Mouse (Mus musculus): ENCODE results near the gene Syde1. TPM values are rescaled to one million over a fixed set of nuclear protein-coding genes. Genes with fewer than 3 reads are reported as not detected.

Gene Syde1
- polyA plus RNA-seq, 1 experiment from 2014 or later, result 13.5 TPM

DNA sequence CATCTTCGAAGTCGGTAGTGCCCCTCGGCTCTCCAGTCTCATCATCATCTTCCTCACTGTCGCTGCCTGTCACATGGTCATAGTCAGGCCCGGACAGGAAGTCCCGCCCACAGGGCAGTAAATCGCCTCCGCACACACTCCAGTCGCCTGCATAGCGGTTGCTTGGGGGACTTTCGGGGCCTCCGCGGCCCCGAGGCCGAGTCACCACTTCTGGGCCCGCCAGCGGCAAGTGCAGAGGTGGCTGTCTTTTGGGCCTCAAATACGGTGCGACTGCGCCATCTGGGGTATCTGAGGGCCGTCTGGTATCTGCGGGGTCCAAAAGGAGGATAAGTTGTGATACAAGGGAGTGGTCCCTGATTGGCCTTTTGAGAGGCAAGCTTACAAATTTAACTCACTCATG lies 6.2 kb downstream of the Syde1 start:
- DNase-seq (ENCODE audit: low spot score) (no peak), ATAC-seq (replicated peaks; ENCODE audit: insufficient number of reproducible peaks, low FRiP score, low TSS enrichment, low read depth) (no peak)
- Histone ChIP-seq H3K9ac (replicated peaks; ENCODE audit: low read length) (no peak overlapping the region), H3K9me3 (replicated peaks; ENCODE audit: control insufficient read depth, low read length) (no peaks in the 10 kb centered on the region), H3K27ac (replicated peaks; ENCODE audit: low read depth, low read length) (no peak overlapping the region), H3K4me2 (ENCODE audit: low read depth, low read length) (no peak overlapping the region), H3K4me3 (ENCODE audit: low read depth, low read length) (no peak overlapping the region), H3K36me3 (replicated peaks; ENCODE audit: control insufficient read depth, insufficient read depth, low read depth, low read length) (peaks cover 8% of the 10 kb centered on the region), H3K4me1 (ENCODE audit: control insufficient read depth, insufficient read depth, low read length) (no peaks in the 10 kb centered on the region), H3K27me3 (ENCODE audit: control insufficient read depth, insufficient read depth, low read length) (no peaks in the 10 kb centered on the region)
- WGBS, result 84% methylated on average over 22 of the region's 22 CpGs

GRCm38 (mm10) chr10:78584996-78585395 lies 6.8 kb downstream of the Syde1 start:
- no peak for DNase-seq (ENCODE audit: low spot score)
- Histone ChIP-seq H3K4me1 (ENCODE audit: control insufficient read depth, insufficient read depth, low read length) (no peaks in the 10 kb centered on the region), H3K4me2 (ENCODE audit: low read depth, low read length) (no peak overlapping the region), H3K4me3 (ENCODE audit: low read depth, low read length) (no peak overlapping the region), H3K27me3 (ENCODE audit: control insufficient read depth, insufficient read depth, low read length) (no peaks in the 10 kb centered on the region), H3K9me3 (replicated peaks; ENCODE audit: control insufficient read depth, low read length) (no peaks in the 10 kb centered on the region), H3K9ac (replicated peaks; ENCODE audit: low read length) (no peak overlapping the region), H3K36me3 (replicated peaks; ENCODE audit: control insufficient read depth, insufficient read depth, low read depth, low read length) (peaks cover 8% of the 10 kb centered on the region), H3K27ac (replicated peaks; ENCODE audit: low read depth, low read length) (no peak overlapping the region)
- ATAC-seq (replicated peaks; ENCODE audit: insufficient number of reproducible peaks, low FRiP score, low TSS enrichment, low read depth), result no peak
- 79% methylated on average over 1 of the region's 1 CpGs for WGBS

GRCm38 (mm10) chr10:78583939-78584338 lies 7.8 kb downstream of the Syde1 start:
- H3K4me1 ChIP-seq (ENCODE audit: control insufficient read depth, insufficient read depth, low read length), result no peaks in the 10 kb centered on the region
- H3K4me3 ChIP-seq (ENCODE audit: low read depth, low read length), result no peak overlapping the region
- ATAC-seq (replicated peaks; ENCODE audit: insufficient number of reproducible peaks, low FRiP score, low TSS enrichment, low read depth) (no peak), DNase-seq (ENCODE audit: low spot score) (no peak)
- no peaks in the 10 kb centered on the region for H3K27me3 ChIP-seq (ENCODE audit: control insufficient read depth, insufficient read depth, low read length)
- H3K4me2 ChIP-seq (ENCODE audit: low read depth, low read length), result no peak overlapping the region
- 67% methylated on average over 3 of the region's 3 CpGs for WGBS
- H3K9me3 ChIP-seq (replicated peaks; ENCODE audit: control insufficient read depth, low read length), result no peaks in the 10 kb centered on the region
- peaks cover 3% of the 10 kb centered on the region for H3K36me3 ChIP-seq (replicated peaks; ENCODE audit: control insufficient read depth, insufficient read depth, low read depth, low read length)
- no peak overlapping the region for H3K9ac ChIP-seq (replicated peaks; ENCODE audit: low read length)
- H3K27ac ChIP-seq (replicated peaks; ENCODE audit: low read depth, low read length), result no peak overlapping the region

DNA sequence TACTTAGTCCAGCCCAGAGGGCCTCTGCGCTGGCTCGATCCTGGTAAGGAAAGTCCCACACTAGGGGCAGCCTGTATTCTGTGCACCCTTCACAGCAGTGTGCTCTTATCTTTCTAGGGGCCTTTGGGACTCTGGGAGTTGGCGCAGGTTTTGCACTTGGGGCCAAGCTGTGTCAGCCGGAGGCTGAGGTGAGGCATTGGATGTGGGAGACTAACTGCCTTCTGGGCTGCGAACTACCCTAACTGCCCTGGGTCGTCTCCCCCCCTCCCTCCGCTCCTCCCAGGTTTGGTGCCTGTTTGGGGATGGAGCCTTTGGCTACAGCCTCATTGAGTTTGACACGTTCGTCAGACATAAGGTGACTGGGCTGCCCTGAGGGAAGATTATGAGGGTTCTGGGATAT lies 8.4 kb downstream of the Syde1 start:
- H3K4me1 ChIP-seq (ENCODE audit: control insufficient read depth, insufficient read depth, low read length), result no peaks in the 10 kb centered on the region
- H3K27ac ChIP-seq (replicated peaks; ENCODE audit: low read depth, low read length), result no peak overlapping the region
- H3K27me3 ChIP-seq (ENCODE audit: control insufficient read depth, insufficient read depth, low read length), result no peaks in the 10 kb centered on the region
- H3K9ac ChIP-seq (replicated peaks; ENCODE audit: low read length), result no peak overlapping the region
- 72% methylated on average over 9 of the region's 9 CpGs for WGBS
- H3K4me3 ChIP-seq (ENCODE audit: low read depth, low read length), result no peak overlapping the region
- H3K4me2 ChIP-seq (ENCODE audit: low read depth, low read length), result no peak overlapping the region
- no peak for ATAC-seq (replicated peaks; ENCODE audit: insufficient number of reproducible peaks, low FRiP score, low TSS enrichment, low read depth)
- H3K9me3 ChIP-seq (replicated peaks; ENCODE audit: control insufficient read depth, low read length), result no peaks in the 10 kb centered on the region
- H3K36me3 ChIP-seq (replicated peaks; ENCODE audit: control insufficient read depth, insufficient read depth, low read depth, low read length), result peaks cover 3% of the 10 kb centered on the region
- no peak for DNase-seq (ENCODE audit: low spot score)

DNA sequence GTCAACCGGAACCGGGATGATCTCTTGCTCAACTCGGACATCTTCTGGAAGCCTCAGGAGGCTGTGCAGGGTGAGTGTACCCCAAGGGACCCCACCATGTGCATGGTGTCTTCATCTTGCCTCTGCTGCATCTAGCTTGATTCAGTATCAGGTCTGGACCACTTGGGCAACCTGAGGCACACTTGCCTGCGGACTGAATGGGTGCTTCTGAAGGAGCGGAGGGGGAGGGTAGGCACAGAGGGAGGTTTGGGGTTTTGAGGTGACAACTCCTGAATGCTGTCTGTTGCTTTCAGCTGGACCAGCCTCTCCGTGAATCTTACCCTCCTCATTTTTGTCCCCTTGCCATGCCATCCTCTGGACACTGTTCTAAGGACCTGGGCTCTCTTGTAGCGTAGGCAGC lies 10.6 kb downstream of the Syde1 start:
- ATAC-seq (replicated peaks; ENCODE audit: insufficient number of reproducible peaks, low FRiP score, low TSS enrichment, low read depth) (no peak), DNase-seq (ENCODE audit: low spot score) (no peak)
- Histone ChIP-seq H3K27ac (replicated peaks; ENCODE audit: low read depth, low read length) (no peak overlapping the region), H3K9ac (replicated peaks; ENCODE audit: low read length) (no peak overlapping the region), H3K27me3 (ENCODE audit: control insufficient read depth, insufficient read depth, low read length) (no peaks in the 10 kb centered on the region), H3K4me2 (ENCODE audit: low read depth, low read length) (no peak overlapping the region), H3K4me1 (ENCODE audit: control insufficient read depth, insufficient read depth, low read length) (no peaks in the 10 kb centered on the region), H3K36me3 (replicated peaks; ENCODE audit: control insufficient read depth, insufficient read depth, low read depth, low read length) (no peaks in the 10 kb centered on the region; the same call in none of the 2 replicates), H3K4me3 (ENCODE audit: low read depth, low read length) (no peak overlapping the region), H3K9me3 (replicated peaks; ENCODE audit: control insufficient read depth, low read length) (no peaks in the 10 kb centered on the region)
- 91% methylated on average over 7 of the region's 7 CpGs for WGBS

- H3K4me3 ChIP-seq (ENCODE audit: low read depth, low read length), result no peak overlapping the region
- WGBS, result 82% methylated on average over 3 of the region's 3 CpGs
- ATAC-seq (replicated peaks; ENCODE audit: insufficient number of reproducible peaks, low FRiP score, low TSS enrichment, low read depth) (no peak), DNase-seq (ENCODE audit: low spot score) (no peak)
- H3K4me2 ChIP-seq (ENCODE audit: low read depth, low read length), result no peak overlapping the region
- H3K36me3 ChIP-seq (replicated peaks; ENCODE audit: control insufficient read depth, insufficient read depth, low read depth, low read length), result no peaks in the 10 kb centered on the region
- H3K9ac ChIP-seq (replicated peaks; ENCODE audit: low read length), result no peak overlapping the region
- no peak overlapping the region for H3K27ac ChIP-seq (replicated peaks; ENCODE audit: low read depth, low read length)
- H3K27me3 ChIP-seq (ENCODE audit: control insufficient read depth, insufficient read depth, low read length), result no peaks in the 10 kb centered on the region
- H3K9me3 ChIP-seq (replicated peaks; ENCODE audit: control insufficient read depth, low read length), result no peaks in the 10 kb centered on the region
- no peaks in the 10 kb centered on the region for H3K4me1 ChIP-seq (ENCODE audit: control insufficient read depth, insufficient read depth, low read length)
These were observed 13.6 kb downstream of the Syde1 start for GRCm38 (mm10) chr10:78578204-78578603.

DNA sequence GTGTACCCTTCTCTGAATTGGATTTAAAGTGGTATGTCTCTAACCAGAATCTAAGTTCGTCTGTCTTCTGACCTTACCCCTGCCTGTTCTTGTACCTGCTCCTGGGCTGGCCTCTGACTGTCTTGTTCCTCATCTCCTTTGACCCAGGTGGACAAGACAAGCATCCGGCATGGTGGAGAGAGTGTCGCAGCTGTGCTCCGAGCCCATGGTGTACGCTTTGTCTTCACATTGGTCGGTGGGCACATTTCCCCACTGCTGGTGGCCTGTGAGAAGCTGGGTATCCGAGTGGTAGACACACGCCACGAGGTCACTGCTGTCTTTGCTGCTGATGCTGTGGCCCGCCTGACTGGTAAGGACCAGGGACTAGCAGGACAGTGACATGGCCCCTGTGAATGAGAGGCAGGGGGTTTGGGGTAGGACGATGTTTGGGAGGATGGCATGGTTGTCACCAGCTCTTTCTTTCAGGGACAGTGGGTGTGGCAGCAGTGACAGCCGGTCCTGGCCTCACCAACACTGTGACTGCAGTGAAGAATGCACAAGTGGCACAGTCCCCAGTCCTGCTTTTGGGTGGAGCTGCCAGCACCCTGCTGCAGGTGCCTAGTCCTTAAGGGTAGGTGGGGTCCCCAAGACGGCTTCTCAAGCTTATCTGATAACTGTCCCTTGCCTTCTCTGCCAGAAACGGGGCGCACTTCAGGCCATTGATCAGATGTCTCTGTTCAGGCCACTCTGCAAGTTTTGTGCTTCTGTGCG lies 15.2 kb downstream of the Syde1 start:
- no peak for ATAC-seq (replicated peaks; ENCODE audit: insufficient number of reproducible peaks, low FRiP score, low TSS enrichment, low read depth)

GRCm38 (mm10) chr10:78575690-78576089 lies 16.1 kb downstream of the Syde1 start:
- H3K36me3 ChIP-seq (replicated peaks; ENCODE audit: control insufficient read depth, insufficient read depth, low read depth, low read length), result no peaks in the 10 kb centered on the region
- WGBS, result 89% methylated on average over 2 of the region's 2 CpGs
- H3K9ac ChIP-seq (replicated peaks; ENCODE audit: low read length), result no peak overlapping the region
- H3K4me3 ChIP-seq (ENCODE audit: low read depth, low read length), result peak overlapping the region; percentile 54
- ATAC-seq (replicated peaks; ENCODE audit: insufficient number of reproducible peaks, low FRiP score, low TSS enrichment, low read depth) (no peak), DNase-seq (ENCODE audit: low spot score) (no peak)
- no peak overlapping the region; the same call in 1 of the 2 replicates for H3K4me2 ChIP-seq (ENCODE audit: low read depth, low read length)
- no peaks in the 10 kb centered on the region for H3K9me3 ChIP-seq (replicated peaks; ENCODE audit: control insufficient read depth, low read length)
- no peaks in the 10 kb centered on the region for H3K27me3 ChIP-seq (ENCODE audit: control insufficient read depth, insufficient read depth, low read length)
- no peaks in the 10 kb centered on the region for H3K4me1 ChIP-seq (ENCODE audit: control insufficient read depth, insufficient read depth, low read length)
- H3K27ac ChIP-seq (replicated peaks; ENCODE audit: low read depth, low read length), result no peak overlapping the region

More for the DNA sequence above, 15.2 kb downstream of the Syde1 start:
- DNase-seq (ENCODE audit: low spot score), result no peak
- H3K4me1 ChIP-seq (ENCODE audit: control insufficient read depth, insufficient read depth, low read length), result no peaks in the 10 kb centered on the region
- no peak overlapping the region for H3K4me3 ChIP-seq (ENCODE audit: low read depth, low read length)
- H3K27ac ChIP-seq (replicated peaks; ENCODE audit: low read depth, low read length), result no peak overlapping the region
- no peaks in the 10 kb centered on the region for H3K27me3 ChIP-seq (ENCODE audit: control insufficient read depth, insufficient read depth, low read length)
- H3K36me3 ChIP-seq (replicated peaks; ENCODE audit: control insufficient read depth, insufficient read depth, low read depth, low read length), result no peaks in the 10 kb centered on the region
- no peak overlapping the region for H3K4me2 ChIP-seq (ENCODE audit: low read depth, low read length)
- no peak overlapping the region for H3K9ac ChIP-seq (replicated peaks; ENCODE audit: low read length)
- WGBS, result 91% methylated on average over 16 of the region's 16 CpGs
- H3K9me3 ChIP-seq (replicated peaks; ENCODE audit: control insufficient read depth, low read length), result no peaks in the 10 kb centered on the region
